Mouse (Mus musculus): Measurements from ENCODE around the gene Nkiras1.
A peak's percentile ranks its signal among the peaks of the same experiment; 100 is the strongest.
"Not testable (repeated sequence)": the region's sequence is repeated elsewhere in the genome, so short reads cannot be mapped to it uniquely, and the experiment has no call there.

The Nkiras1 gene

GRCm38 (mm10) chr14:18270529-18271441 is at the start of gene Nkiras1, which contains the start of gene Rpl15:
TSS of gene Nkiras1 (plus strand) at chr14:18271136.
TSS of gene Rpl15 (minus strand) at chr14:18271391.
- peak; percentile 98 to 99 for DNase-seq

- DNase-seq = no peak
Observed at GRCm38 (mm10) chr14:18221977-18222376, 49.0 kb upstream of the Nkiras1 start.

- DNase-seq = not testable (repeated sequence)
Observed at GRCm38 (mm10) chr14:18225431-18225830, 45.5 kb upstream of the Nkiras1 start.

- not testable (repeated sequence) for DNase-seq
Observed at GRCm38 (mm10) chr14:18226181-18226580, 44.8 kb upstream of the Nkiras1 start.

GRCm38 (mm10) chr14:18229751-18230150 is 41.2 kb upstream of the Nkiras1 start:
- not testable (repeated sequence) for DNase-seq

- DNase-seq = not testable (repeated sequence)
Observed at GRCm38 (mm10) chr14:18231866-18232265, 39.1 kb upstream of the Nkiras1 start.

- no peak for DNase-seq
Observed at GRCm38 (mm10) chr14:18233076-18233475, 37.9 kb upstream of the Nkiras1 start.

- DNase-seq = no peak
Observed at GRCm38 (mm10) chr14:18233981-18234960, 36.7 kb upstream of the Nkiras1 start.

- DNase-seq = not testable (repeated sequence)
Observed at GRCm38 (mm10) chr14:18236496-18237235, 34.3 kb upstream of the Nkiras1 start.

GRCm38 (mm10) chr14:18237381-18237780 is 33.6 kb upstream of the Nkiras1 start:
- no peak for DNase-seq

- peak; percentile 98 to 99 for DNase-seq
Observed at GRCm38 (mm10) chr14:18238131-18238749, 32.7 kb upstream of the Nkiras1 start.

GRCm38 (mm10) chr14:18238750-18239731 is 31.9 kb upstream of the Nkiras1 start, which contains the start of gene Nr1d2:
TSS of gene Nr1d2 (minus strand) at chr14:18239127.
- peak; percentile 99 to 100 for DNase-seq

- DNase-seq = no peak
Observed at GRCm38 (mm10) chr14:18240132-18240531, 30.8 kb upstream of the Nkiras1 start.

- no peak for DNase-seq
Observed at GRCm38 (mm10) chr14:18241786-18242185, 29.1 kb upstream of the Nkiras1 start.

- DNase-seq = no peak
Observed at GRCm38 (mm10) chr14:18242638-18243130, 28.3 kb upstream of the Nkiras1 start.

- no peak for DNase-seq
Observed at GRCm38 (mm10) chr14:18261203-18261602, 9.7 kb upstream of the Nkiras1 start.

GRCm38 (mm10) chr14:18263427-18263826 is 7.5 kb upstream of the Nkiras1 start:
- DNase-seq = peak; percentile 21 to 29

- DNase-seq = peak in 1 of 2 experiments; percentile 11
Observed at GRCm38 (mm10) chr14:18269947-18270528, 898 bp upstream of the Nkiras1 start.

GRCm38 (mm10) chr14:18271666-18272065 is 730 bp downstream of the Nkiras1 start:
- no peak for DNase-seq

GRCm38 (mm10) chr14:18274526-18274925 is 3.6 kb downstream of the Nkiras1 start:
- no peak for DNase-seq
